Mouse (Mus musculus) heart, adult 9 months (tissue): ENCODE data around the gene Fn3krp.

Experiments used
- DNase-seq, 2 experiments: peaks; one replicate each; pipeline ENCODE4 v3.0.0; 2022; ENCODE audit warnings: low spot score in 2 of 2

The Fn3krp gene

DNA sequence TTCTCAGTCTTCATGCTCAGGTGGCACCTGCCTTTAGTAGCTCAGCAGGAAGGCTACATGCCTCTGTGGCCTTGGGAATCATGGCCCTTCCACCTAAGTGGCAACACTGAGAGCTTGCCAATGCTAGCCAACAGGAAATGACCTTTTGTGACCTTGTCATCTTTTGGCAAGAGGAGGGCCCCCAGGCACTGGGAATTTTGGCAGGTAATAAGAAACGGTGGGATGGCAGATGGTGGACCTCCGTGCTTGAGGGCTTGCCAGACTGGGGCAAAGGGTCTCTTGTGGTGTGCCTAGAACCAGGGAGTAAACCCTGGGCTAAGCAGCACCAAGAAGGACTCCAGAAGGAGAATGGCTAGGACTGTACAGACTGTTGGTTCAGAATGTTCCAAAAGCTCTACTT, 20.9 kb downstream of the Fn3krp start:
- DNase-seq: no peak

DNA sequence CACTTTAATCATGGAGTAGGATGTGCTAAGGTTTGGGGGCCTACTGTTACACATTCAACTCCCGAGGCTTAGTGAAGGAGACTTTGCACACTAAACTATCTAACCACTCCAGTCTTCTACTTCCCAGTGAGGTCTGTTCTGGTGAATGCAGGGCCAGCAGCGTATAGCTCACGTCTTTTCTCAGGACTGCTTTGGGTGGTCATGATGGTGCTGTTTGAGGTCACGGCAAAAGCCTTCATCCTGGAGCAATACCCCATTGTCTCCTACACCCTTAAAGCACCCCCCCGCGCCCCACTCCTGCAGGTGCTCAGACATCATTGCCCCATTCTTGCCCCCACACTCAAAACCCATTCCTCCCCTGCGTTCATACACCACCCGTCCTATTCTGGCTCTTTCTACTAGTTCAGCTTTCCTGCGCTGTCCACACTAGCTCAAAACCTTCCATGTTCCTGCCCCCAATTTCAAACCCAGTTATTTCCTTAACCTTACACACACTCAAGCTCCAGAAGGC, 30.1 kb downstream of the Fn3krp start:
- no peak for DNase-seq

DNA sequence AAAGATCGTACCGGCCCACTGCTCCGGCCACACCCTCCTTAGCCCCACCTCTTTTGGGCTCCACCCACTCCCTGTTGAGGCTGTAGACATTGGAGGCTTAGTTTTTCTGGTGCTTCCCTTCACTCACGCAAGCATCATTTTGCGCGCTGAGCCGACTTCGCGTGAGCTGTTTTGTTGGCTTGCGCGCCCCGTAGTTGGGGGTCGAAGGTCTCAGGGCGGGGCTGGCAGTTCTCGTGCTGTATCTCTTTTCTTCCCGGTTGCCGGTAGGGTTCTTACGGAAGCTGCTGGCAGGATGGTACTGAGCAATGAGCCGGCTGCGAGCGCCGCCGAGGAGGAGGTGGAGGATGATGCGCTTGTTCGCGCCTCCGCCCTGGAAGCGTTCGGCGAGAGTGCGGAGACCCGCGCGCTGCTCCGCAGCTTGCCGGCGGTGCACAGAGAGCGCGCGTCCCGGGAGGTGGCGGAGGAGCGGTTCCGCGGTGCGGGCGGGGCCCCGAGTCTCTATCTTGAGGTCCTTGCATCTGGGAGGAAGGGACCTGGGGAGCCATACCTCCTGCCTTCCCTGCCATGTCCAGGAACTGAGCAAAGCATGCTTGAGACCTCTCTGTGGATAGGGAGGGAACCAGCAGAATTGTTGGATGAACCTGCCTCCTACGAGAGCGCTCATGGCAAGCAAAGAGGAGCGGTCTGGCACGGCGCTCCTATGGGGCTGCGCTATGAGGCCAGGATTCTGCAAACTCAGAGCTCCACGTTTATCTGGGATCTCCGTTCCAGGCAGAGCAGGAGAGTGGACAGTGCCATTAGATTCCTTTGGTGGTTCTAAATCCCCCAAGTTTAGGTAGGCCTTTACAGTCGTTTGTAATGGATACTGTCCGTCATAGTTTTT, 30.8 kb downstream of the Fn3krp start, which contains the start of gene Tbcd:
Gene Tbcd (plus strand): TSS at position 197 of the 883 bp plus-strand sequence.
- DNase-seq: peak; percentile 92

DNA sequence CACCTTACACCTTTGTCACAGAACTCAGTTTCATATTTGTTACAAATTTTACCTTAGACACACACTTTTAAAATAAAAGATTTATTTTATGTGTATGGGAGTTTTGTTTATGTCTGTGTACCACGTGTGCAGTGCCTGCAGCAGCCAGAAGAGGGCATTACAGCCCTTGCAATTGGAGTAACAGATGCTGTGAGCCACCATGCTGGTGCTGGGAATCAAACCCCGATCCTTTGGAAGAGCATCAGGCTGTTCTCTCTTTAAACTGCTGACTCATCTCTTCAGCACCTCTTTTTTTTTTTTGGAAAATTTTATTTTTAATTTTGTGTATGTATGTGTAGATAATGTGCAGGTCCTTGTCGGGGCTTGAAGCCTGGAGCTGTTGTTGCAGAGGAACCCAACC, 36.7 kb downstream of the Fn3krp start:
- DNase-seq: no peak

- no peak for DNase-seq
These were observed 46.2 kb downstream of the Fn3krp start for GRCm38 (mm10) chr11:121467408-121467807.

GRCm38 (mm10) chr11:121474831-121475230, 53.6 kb downstream of the Fn3krp start:
- DNase-seq: no peak

GRCm38 (mm10) chr11:121475699-121476415, 54.7 kb downstream of the Fn3krp start:
- peak; percentile 18 to 39 for DNase-seq

GRCm38 (mm10) chr11:121479476-121480203, 58.4 kb downstream of the Fn3krp start:
- no peak for DNase-seq
